Mouse (Mus musculus) thymus, postnatal 14 days (tissue): ENCODE measurements around the gene Wnt5b.

Experiments
- DNase-seq: peaks from one replicate; pipeline ENCODE4 v3.0.0; 2021

Gene Wnt5b

DNA sequence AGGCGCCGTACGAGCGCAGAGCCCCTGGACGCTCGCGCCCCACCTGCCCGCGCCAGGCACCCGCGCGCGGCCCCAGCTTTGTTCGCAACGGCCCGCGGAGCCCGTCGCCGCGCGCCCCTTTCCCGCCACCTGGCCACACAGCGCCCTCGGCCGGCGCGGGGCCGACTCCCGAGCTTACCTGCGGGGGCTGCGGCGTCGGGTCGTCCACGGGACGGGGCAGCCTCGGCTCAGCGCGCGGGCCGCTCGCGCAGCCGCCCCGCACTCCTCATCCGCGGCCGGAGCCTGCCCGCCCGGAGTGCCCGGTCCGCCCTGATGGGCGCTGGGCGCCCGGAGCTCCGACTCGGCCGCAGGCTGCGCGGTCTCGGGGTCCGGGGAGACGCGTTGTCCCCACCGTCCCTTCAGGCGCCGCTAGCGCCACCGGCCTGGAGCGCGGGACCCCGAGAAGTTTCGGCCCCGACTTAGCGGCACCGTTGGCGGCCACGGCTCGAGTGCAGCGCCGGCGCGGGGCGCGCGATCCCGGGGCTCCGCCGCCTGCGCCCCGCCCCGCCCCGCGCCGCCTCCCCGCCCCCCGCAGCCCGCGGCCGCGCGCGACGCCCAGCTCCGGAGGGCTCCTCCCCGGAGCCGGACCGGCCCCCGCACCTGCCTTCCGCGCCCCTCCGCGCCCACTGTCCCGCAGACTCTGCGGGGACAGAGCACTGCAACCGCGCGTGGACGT lies at the start of gene Wnt5b:
Gene Wnt5b (minus strand): TSS at position 545 of the 715 bp plus-strand sequence.
- peak; percentile 59 for DNase-seq

DNA sequence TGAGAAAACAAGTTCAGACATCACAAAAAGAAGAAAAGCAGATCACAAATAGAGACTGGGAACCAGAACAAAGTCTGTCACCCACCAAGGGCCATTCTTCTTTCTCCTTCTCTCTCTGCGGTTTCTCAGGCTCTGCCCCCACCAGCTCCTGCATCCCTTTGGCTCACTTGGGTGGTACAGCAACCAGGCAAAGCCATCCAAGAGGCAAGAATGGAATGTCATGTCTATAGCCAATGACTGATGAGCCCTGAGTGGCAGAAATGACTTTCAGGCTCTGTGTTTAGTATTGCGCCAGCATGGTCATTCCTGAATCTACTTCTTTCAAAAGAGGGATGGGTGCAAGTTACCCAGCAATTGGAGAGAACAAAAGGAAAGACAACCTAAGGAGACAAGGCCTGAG lies 46.7 kb upstream of the Wnt5b start:
- DNase-seq: no peak

DNA sequence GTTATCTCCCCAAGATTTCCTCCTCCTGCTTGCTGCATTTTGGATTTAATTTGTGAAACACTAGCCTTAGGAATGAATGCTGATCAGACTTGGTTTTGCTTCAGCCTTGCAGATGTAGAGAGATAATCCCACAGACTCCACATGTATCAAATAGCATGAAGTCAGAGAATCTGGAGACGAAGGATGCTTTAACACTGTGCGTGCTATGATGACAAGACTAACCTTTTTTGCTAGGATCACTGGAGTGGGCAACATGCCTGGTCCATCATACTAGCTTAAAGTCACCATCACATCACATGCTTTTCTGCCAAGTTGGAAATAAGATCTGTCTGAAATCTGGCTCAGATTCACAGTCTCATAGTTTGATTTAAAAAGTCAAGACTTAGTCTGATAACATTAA lies 43.8 kb upstream of the Wnt5b start:
- DNase-seq: no peak

DNA sequence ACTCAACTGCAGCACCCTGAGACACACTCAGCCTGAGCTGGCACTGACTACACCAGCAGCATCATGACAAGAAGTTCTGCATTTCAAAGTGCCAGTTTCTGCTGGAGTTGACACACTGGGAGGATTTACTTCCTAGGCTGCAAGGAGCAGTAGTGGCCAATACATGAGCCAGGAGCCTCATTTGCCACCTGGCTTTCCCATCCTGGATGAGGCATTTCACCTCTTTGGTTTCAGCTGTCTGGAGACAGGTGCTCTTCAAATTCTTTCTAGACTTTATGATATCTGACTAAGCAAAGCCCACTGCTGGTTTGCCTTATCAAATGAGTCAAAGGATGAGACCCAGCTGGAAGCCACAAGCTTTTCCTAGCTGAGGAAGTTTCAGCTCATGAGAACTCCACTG lies 43.3 kb upstream of the Wnt5b start:
- no peak for DNase-seq

DNA sequence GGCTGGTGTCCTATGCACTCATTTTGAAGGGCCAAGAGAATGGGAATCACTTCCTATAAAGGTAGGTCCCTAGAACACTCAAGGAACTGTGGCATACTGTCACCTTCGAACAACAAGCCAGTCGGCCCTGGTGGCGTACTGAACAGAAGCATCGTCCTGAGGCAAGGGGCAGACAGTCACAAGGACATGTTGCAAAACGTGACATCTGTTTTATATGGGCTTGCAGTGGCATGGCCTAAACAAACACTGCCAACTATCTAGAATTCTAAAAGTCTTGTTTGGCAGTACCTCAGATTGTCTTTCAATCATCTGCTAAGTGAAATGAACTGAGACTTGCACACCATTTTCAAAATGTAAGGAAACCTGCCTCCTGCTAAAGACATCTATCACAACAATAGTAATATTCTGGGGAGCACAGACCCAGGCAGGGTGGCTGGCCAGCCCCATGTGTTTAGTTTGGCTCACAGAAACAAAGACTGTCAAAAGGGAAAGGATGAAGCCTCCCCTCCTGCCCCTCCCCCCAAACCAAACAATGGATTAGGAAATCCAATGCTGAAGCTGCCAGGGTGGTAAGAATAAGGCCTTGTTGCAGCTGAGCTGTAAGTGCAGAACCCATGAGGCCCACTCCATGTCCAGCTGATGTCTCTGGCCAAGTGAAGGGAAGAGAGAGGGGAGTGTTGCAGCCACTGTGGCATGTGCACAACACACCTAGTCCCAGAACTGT lies 41.7 kb upstream of the Wnt5b start:
- no peak for DNase-seq

DNA sequence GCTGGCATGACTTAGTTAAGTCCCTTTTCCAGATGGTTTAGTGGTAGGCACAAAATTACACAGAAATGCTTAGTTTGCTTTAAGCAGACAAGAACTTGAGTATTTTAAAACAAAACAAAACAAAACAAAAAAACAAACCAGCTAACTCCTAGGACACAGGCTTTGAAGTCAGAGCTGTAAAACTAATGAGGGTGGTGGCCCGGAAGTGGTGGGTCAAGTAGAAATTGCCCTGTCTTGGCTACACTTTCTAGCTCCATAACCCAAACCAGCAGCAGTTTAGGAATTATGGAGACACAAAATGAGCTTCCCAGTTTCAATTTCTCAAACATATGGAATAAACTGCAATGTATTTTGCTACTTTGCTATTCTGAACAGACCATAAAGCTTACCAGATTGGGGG lies 39.9 kb upstream of the Wnt5b start:
- no peak for DNase-seq

DNA sequence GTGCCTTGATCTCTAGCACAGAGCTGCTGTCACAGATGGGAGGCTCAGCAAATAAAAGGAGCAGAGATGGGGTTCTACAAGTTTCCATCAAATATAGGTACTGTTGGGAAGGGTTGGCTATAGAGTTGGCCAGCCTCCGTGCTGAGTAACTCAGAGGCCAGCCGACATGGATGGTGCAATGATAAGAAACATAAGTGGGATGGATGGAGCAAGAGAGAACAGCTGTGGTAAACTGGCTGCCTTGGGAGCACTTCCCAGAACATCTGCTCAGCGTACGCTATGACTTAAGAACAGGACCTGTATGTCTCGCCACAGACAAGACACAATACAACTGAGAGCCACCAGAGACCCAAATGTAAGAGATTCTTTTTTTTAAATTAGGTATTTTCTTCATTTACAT lies 39.0 kb upstream of the Wnt5b start:
- no peak for DNase-seq

DNA sequence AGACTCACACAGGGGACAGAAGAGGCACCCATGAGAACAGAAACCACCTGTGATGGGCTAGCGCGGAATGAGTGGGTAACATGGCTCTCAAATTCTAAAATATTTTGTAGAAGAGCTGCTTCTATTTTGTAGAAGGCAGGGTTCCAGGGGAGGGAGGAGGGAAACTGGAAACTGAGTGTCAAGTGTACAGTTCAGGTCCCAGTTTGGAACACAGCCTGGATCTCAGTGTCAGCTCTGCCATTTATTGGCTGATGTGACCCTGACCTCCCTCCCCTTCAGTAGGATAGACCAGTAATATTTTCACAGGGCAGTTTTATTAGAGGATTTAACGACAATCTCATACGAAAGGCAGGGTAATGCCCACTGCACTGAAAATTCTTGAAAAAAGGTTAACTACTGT lies 32.6 kb upstream of the Wnt5b start:
- no peak for DNase-seq

DNA sequence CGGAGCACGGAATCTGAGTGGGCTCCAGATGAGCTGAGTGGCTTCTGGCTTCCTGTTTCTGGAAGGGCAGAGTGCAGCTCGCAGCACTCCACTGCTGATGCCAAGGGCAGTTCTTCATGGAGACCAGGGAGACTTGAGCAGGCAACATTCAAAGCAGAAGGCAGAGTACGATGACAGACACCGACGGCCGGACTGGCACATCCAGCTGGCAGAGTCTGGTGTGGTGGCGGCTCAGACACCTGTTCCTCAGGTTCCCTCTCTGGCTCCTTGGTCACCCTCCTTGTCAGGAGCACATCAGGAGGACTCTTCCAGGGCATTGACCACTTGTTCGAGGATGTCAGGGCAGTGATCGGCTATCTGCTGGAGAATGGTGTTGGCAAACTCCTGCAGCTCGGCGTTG lies 31.2 kb upstream of the Wnt5b start:
- DNase-seq: no peak

DNA sequence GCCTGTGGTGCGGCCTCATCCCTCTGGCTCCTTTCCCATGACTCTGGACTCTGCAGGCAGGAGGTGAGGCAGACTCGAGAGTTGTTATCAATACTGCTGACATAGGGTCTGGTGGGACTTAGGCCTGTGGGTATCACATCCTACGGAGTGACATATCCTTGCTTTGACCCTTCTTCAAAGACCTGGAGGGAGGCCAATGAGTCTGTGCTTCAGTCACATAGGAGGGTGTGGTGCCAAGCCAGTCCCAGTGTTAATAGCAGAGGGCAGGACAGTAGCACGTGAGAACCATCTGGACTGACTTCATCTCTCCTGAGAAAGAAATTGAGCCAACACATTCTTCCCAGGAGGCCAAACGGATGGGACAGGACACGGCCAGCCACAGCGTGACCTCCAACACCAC lies 28.1 kb upstream of the Wnt5b start:
- no peak for DNase-seq

DNA sequence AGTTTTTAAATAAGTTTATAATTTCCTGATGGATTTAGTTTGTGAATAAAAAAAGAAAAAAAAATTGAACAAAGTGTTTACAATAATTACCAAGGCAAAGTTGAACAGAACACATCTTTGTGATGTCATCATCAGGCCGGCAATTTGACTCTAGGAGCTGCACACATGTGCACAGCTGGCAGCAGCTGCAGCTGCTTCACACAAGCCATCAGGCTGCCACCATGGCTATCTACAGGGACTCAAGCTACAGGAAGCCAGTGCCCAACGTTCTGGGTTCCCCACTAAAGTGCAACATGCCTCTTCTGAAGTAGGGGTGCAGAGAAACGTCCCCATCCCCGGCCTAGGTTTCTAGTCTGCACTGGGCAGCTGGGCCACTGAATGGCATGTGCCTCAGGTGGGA lies 26.6 kb upstream of the Wnt5b start:
- peak; percentile 31 for DNase-seq

DNA sequence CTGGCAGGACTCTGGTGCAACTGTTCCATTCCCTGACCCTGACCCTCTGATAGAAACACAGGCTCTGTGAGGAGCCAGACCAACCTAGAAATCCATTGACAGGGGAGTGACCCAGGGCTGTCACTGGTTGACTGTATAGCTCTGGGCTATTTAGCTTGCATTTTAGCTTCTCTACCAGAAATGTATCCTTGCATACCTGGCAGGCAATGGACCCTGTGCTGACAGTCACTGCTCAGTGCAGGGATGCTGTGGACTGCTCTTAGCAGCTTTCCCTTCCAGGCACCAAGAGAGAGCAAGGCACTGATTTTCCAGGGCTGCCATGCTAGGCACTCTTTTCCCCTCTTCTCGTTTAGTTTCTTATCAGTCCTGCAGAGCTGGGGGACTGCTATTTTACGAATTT lies 24.2 kb upstream of the Wnt5b start:
- no peak for DNase-seq

DNA sequence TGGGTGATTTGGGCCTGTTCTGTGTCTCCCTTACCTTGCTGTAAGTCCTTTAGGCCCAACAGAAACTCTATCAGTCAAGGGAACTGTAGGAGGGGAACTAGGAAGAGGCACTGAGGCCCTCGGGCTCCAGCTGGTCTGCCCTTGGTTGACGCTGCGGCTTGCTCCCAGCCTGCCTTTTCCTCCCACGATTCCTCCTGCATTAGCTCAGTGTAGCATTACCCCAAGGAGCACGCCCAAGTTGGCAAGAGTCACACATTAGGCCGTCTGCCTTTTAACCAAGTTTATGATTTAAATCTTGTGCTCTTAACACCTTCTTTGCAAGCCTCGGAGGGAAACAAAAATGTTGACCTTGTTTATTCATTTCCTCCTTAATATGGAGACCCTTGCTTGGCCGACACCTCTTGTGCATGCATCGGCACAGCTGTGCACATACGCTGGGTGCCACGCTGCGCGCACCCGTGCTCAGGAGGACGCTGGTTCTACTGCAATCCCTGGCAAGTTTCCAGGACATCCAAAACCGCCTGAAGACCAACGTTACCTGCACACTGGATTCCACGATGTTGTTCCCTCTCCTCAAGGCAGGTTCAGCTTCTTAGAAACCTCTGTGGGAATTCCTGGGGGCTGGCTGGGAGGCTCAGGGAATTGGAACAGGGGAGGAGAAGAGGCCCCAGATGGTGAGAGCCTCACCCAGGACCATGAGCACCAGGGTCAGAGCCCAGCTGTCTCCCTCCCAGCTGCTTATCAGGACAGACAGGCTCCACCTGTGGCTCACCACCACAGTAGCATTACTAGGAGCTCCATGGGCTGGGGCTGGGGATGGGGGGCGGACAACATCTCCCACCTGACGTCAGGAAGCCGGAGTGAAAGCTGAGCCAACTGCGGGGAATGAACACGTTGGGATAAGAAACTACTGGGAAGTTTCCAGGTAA lies 21.6 kb upstream of the Wnt5b start:
- DNase-seq: no peak

DNA sequence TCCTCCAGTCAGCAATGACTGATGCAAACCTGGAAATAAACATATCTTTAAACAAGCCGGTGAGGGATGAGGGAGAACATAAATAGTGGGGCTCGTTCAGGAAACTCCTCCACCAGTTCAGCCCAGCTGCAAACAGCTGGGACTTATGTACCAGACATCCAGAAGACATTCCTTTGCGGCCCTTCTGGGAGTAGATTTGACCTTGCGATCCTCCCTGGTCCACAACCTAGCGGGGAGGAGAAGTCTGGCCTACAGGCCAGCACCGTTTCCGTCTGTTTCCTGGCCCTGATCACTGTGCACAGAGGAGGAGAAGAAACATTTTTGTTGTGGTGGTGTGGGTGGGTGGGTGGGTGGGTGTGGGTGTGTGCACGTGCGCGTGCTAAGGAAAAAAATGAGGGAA lies 18.4 kb upstream of the Wnt5b start:
- DNase-seq: no peak

DNA sequence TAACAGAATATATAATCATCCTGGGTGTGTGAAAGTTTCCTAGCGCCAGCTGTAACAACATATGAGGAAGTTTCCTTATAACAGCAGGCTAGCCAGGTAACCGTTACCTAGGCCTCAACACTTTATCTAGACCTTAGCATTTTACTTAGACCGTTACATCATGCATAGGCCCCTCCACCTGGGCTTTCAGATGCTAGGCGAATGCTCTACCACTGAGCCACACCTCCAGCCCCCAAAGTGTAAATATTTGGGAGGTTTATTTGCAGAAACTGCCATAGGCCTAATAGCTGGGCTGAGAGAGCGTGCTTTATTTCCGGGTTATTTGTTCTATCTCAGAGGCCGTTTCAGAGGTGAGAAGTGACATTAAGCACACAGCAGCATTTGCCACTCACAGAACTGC lies 14.7 kb upstream of the Wnt5b start:
- DNase-seq: no peak

DNA sequence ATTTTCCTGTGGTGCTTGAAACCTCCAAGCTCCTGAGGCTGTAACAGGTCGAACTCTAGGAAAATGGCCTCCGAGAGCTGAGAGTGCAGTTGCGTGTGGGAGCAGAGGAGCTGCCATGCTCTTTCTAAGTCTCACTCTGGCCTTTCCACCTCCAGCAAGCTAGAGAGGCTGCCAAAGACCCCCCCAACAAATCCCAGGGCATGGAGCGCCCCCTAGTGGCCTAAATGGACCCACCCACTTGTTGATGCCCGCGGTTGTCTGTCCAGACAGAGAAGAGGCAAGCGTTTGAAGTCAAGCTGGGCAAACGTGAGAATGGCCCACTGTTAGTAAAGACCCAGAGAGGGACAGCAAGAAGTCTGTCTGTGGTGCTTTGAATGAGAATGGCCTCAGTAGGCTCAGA lies 10.3 kb upstream of the Wnt5b start:
- DNase-seq: peak; percentile 32

DNA sequence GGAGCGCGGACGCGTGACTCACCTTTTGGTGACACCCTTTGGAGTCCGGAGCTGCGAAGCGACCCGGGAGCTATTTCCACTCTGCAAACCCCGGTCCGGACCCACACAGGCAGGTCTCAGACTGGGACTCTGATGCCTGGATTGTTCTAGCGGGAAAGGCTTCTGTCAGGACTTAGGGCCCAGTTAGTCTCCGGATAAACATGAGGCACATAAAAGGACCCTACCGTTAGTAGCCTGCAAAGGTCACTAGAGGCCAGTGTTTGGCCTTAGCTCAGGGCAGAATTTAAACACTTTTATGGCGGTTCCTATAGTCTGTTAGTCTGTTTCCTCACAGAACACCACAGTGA lies 344 bp upstream of the Wnt5b start:
- no peak for DNase-seq

DNA sequence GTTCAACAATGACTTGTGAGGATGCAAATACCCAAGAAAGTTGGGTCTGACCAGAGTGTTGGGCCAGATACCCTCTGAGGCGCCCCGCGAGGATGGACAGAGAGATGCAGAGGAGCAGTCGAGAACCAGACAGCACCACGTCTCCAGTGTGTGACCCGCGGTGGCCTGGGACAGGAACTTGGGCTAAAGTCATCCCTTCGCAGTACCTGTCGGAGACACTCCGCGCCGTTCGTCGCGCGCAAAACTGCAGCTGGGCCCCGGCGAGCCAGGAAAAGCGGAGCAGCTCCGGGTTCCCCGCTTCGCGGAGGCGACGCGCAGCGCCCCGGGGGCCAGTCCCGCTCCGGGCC lies 718 bp downstream of the Wnt5b start:
- DNase-seq: peak; percentile 59

DNA sequence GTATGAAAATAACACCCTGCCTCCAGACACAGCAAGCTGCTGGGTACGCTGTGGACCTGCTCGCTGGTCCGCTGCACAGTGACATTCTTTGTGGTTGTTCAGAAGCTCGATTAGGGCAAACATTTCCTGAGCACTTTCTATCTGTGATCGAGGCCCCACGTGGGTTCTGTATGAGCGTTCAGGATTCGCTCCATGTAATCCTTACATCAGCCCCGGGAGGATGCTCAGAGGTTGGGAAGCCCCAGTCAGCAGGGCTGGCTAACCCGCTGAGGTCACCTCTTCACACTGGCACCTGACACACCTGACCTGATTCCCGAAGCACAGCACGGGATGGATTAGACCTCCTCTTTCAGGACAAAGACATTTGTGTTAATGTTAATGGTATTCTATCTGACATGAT lies 8.3 kb downstream of the Wnt5b start:
- no peak for DNase-seq

DNA sequence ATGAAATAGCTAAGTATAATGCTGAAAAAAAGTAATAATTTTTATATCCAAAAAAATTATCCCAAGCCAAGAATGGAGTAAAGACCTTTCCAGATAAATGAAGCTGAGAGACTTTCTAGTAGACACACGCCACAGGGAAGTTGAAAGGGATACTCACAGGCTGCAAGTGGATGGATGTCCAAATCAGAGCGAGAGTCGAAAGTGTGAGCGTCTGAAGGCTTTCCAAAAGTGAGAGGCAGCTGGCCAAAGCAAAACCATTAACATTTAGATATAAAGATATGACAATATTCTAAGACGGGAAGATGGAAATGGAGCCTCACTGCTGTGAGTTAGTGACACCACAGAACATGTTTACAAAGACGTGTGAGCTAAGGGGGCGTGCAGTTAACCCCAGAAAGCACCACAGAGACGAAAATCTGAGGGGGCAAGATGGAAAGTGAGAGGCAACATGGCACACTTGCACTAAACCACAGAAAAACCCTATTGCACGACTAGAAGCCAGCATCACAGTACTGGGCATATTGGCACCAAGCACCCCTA lies 10.9 kb downstream of the Wnt5b start:
- DNase-seq: no peak

DNA sequence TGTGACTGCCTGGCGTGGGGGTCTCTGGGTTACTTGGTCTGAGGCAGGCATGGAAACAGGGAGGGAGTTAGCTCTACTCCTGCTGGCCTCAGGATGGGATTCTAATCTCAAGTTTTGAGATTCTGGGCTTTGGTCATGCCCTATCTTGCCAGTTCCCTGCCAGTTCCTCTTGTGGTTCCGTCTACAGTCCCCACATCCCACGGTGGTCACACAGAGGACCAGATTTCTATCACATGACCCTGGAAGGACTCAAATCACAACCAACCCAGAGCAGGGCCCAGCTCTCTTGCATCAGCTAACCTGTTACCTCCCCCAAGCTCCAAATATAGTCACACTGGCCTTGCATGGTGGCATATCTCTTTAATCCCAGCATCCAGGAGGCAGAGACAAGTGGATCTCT lies 14.5 kb downstream of the Wnt5b start:
- no peak for DNase-seq

DNA sequence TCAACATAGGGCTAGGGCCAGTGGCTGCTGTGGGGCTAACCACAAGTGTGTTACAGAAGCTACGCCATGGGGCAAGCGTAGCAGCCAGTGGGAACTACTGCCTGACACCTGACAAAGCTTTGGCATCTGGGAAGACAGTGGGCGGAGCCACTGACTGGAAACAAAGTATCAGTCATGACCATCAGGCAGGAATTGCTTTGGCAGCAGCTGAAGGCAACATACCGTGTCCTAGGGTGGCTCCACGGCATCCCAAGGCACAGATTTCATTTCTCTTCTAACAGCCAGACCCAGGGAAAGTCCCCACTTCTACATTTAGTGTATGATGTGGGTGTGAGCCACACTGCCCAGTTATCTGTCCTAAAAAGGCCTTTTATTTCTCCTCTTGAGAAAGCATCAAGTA lies 17.6 kb downstream of the Wnt5b start:
- no peak for DNase-seq

DNA sequence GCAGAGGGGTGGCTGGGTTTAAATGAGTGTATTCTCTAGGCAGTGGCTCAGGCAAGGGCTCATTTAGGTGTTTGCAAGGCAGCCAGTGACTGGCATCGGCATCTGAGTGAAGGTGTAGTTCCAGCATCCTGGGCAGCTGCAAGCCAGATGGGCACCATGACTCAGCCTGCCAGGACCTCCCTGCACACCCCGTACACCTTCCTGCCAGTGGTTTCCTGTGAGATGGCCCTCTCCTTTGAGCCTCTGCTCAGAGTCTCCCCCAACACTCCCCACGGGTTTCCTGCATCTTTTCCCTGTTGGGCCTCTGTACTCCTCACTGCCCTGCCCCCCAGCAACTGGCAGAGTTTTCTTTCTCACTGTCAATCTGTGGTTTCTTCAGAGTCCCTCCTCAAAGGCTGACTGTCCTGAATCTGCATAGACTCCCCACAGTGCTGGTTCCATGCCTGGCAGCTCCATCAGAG lies 22.2 kb downstream of the Wnt5b start:
- peak; percentile 62 for DNase-seq

DNA sequence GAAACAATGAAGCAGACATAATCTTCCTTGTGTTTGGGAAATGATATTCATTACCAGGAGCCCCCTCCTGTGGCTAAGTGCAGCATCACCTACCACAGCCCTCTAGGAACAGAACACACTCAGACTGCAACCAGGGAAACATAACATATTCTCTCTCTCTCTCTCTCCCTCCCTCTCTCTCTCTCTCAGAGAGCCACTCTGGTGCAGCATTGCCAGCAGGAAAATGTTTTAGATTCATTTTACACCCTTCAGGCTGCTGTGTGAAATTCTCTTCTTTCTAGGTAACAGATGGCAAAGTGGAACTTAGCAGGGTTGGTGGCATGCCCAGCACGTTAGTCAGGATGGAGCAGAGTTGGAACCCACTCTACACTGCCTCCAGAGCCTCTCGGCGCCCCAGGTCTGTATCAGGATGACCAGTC lies 22.7 kb downstream of the Wnt5b start:
- DNase-seq: peak; percentile 49
